Mouse (Mus musculus): Measurements from ENCODE around the gene Magoh.

DNA sequence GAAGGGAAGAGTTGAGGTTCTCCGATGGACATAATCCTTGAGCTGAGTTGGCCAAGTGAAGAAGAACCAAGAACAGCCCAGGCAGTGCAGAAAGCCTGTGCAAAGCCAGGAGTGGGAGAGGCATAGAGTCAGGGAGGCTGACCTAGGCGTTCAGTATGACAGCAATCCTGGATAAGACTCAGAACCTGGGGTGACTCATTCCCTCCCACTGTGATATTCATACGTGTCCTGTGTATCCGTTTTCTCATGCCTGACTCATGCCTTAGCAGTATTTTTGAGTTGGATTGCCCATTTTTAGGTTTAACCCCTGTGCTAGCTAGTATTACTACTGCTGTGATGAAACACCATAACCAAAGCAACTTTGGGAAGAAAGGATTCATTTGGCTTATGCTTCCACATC, 14.7 kb upstream of the Magoh start:
- TF ChIP-seq ZMIZ1 (IDR thresholded peaks at IDR 0.05; ENCODE audit: low read depth, low read length) (no peak), USF1 (IDR thresholded peaks at IDR 0.05; ENCODE audit: low read depth, low read length) (no peak)
